In genomic region chr11:98479026-98479939, GRCm38 (mm10) we compare ENCODE assay signal across 17 mouse cellular contexts. TPM values are rescaled to one million over a fixed set of nuclear protein-coding genes. Genes with fewer than 3 reads are reported as not detected.
DNase-seq lines count a peak whose midpoint lies in the region; ATAC-seq and TF ChIP-seq lines count a peak whose summit lies in the region.
"Had no signal": no experiment of that assay in that cellular context is flagged by ENCODE, and none has a peak within 500 bp of the region (broad histone marks: within the 10 kb centered on the region; RNA-seq: fewer than 3 reads in every experiment).

No protein-coding gene starts in this region.

- dilution Hi-C loops in CH12.LX (cut with MboI; ENCODE audit: extremely low pct_ligation_motif_present, extremely low pct_unique_long_range_greater_than_20kb, low sequenced_read_pairs): no loop called here

- no peak overlapping the region for H3K4me3 ChIP-seq in kidney, embryonic 14.5 days (ENCODE audit: low read length)
- no peak overlapping the region for H3K4me3 ChIP-seq in CH12.LX (replicated peaks in 1 of 3; ENCODE audit: low read depth in 2 of 3, low read length in 2 of 3, poor library complexity in 1 of 3)
- H3K4me3 ChIP-seq: heart, embryonic 15.5 days; midbrain, embryonic 15.5 days had no signal

- DNase-seq in kidney, adult 9 months: peak; percentile 50
- DNase-seq in A20 (ENCODE audit: low read depth, low spot score) (peak; percentile 86), CH12.LX (ENCODE audit: extremely low read depth) (no peak)
- DNase-seq in natural killer cell, adult 2 months (ENCODE audit: low spot score in 2 of 2): peak; percentile 38 to 61
- no peak for DNase-seq in left cerebral cortex, postnatal 10 days (ENCODE audit: extremely low spot score in 1 of 2, low spot score in 2 of 2)
- no peak for DNase-seq in right cerebral cortex, postnatal 4 days
- DNase-seq: adrenal gland, postnatal 10 days; cerebellum, adult 18-20 months; heart, adult 18-20 months; layer of hippocampus, postnatal 36 days; lung, embryonic 14.5 days; lung, postnatal 4 days had no signal

- no peaks in the 10 kb centered on the region for H3K27me3 ChIP-seq in kidney, embryonic 14.5 days (ENCODE audit: control insufficient read depth, insufficient read depth, low read length)
- no peaks in the 10 kb centered on the region for H3K27me3 ChIP-seq in CH12.LX (replicated peaks)
- H3K27me3 ChIP-seq: heart, embryonic 15.5 days; midbrain, embryonic 15.5 days had no signal

- no peak; the same call in none of the 2 replicates for TF ChIP-seq RAD21 in CH12.LX (IDR thresholded peaks at IDR 0.05; ENCODE audit: low read depth, low read length)

- H3K79me2 ChIP-seq in CH12.LX (replicated peaks; ENCODE audit: control insufficient read depth, extremely low read depth, insufficient read depth, poor library complexity, severe bottlenecking): peaks cover 19% of the 10 kb centered on the region

- no peak overlapping the region for H3K27ac ChIP-seq in kidney, embryonic 14.5 days (ENCODE audit: low read depth, low read length)
- peak overlapping the region; percentile 86 for H3K27ac ChIP-seq in CH12.LX (ENCODE audit: insufficient read depth, low read depth)
- H3K27ac ChIP-seq: heart, embryonic 15.5 days; midbrain, embryonic 15.5 days had no signal

- H3K4me2 ChIP-seq in kidney, embryonic 14.5 days (replicated peaks; ENCODE audit: low read depth, low read length): no peak overlapping the region
- H3K4me2 ChIP-seq in CH12.LX (ENCODE audit: insufficient read depth, low read depth, poor library complexity, severe bottlenecking): peak overlapping the region; percentile 54
- H3K4me2 ChIP-seq: heart, embryonic 15.5 days; liver, embryonic 11.5 days; lung, embryonic 14.5 days; midbrain, embryonic 15.5 days had no signal

- WGBS in kidney, embryonic 14.5 days: 80% methylated on average over 13 of the region's 13 CpGs

- no peaks in the 10 kb centered on the region for H3K4me1 ChIP-seq in kidney, embryonic 14.5 days (ENCODE audit: control insufficient read depth, insufficient read depth, low read length)
- H3K4me1 ChIP-seq in CH12.LX (ENCODE audit: control insufficient read depth in 1 of 2, insufficient read depth in 2 of 2): peaks cover 26 to 59% of the 10 kb centered on the region in 2 experiments
- H3K4me1 ChIP-seq: midbrain, embryonic 15.5 days had no signal

- no peak overlapping the region for H3K9ac ChIP-seq in kidney, embryonic 14.5 days (ENCODE audit: low read depth, low read length)
- H3K9ac ChIP-seq in CH12.LX (ENCODE audit: insufficient read depth, low read depth): peak overlapping the region; percentile 10; the same call in 1 of the 2 replicates
- H3K9ac ChIP-seq: heart, embryonic 15.5 days; lung, embryonic 14.5 days; midbrain, embryonic 15.5 days had no signal

- in situ Hi-C loops in CH12.LX (cut with MboI; ENCODE audit: low pct_ligation_motif_present, low pct_unique_long_range_greater_than_20kb, low sequenced_read_pairs): loop anchor here (5.0 kb wide), 1 partner anchor 68 kb away; the partner anchor contains the start of gene Ikzf3

- peak; percentile 62 for TF ChIP-seq POLR2A in CH12.LX (IDR thresholded peaks at IDR 0.05; ENCODE audit: low read depth, low read length)

- H3K9me3 ChIP-seq in kidney, embryonic 14.5 days (ENCODE audit: control insufficient read depth, low read length): no peaks in the 10 kb centered on the region
- H3K9me3 ChIP-seq in CH12.LX (replicated peaks; ENCODE audit: low read length): no peaks in the 10 kb centered on the region
- H3K9me3 ChIP-seq: heart, embryonic 15.5 days; midbrain, embryonic 15.5 days had no signal

- intact Hi-C loops in left cerebral cortex, postnatal 10 days (cut with DNase I): no loop called here

- no peak for ATAC-seq in kidney, embryonic 14.5 days (ENCODE audit: low FRiP score, low TSS enrichment)
- ATAC-seq: midbrain, embryonic 15.5 days had no signal

- TF ChIP-seq CTCF in CH12.LX (conservative IDR thresholded peaks at IDR 0.05 in 1 of 2, IDR thresholded peaks at IDR 0.05 in 1 of 2; ENCODE audit: low read depth in 2 of 2, low read length in 2 of 2): peak in 1 of 2 experiments; percentile 32; a peak in 1 of 4 replicates

- H3K36me3 ChIP-seq in kidney, embryonic 14.5 days (ENCODE audit: control insufficient read depth, insufficient read depth, low read length): no peaks in the 10 kb centered on the region
- peaks cover 13 to 40% of the 10 kb centered on the region in 2 experiments for H3K36me3 ChIP-seq in CH12.LX (replicated peaks in 1 of 2; ENCODE audit: control insufficient read depth in 1 of 2, insufficient read depth in 1 of 2, low read length in 1 of 2)
- H3K36me3 ChIP-seq: heart, embryonic 15.5 days; midbrain, embryonic 15.5 days had no signal

- TF ChIP-seq EP300 in CH12.LX (IDR thresholded peaks at IDR 0.05; ENCODE audit: low read length): peak; percentile 75; the same call in 1 of the 2 replicates

TF ChIP-seq in CH12.LX, 34 proteins besides CTCF, POLR2A, EP300 and RAD21:
- TF ChIP-seq TBP (conservative IDR thresholded peaks at IDR 0.05; ENCODE audit: low read depth, low read length): peak; percentile 53; the same call in 1 of the 2 replicates
- TF ChIP-seq MAFK (IDR thresholded peaks at IDR 0.05; ENCODE audit: insufficient replicate concordance, low read length): no peak
- TF ChIP-seq POLR2AphosphoS2 (IDR thresholded peaks at IDR 0.05; ENCODE audit: low read depth, low read length): 0 out of 2 replicates have a peak, but pooled peaks have one; percentile 17
- peak; percentile 62 for TF ChIP-seq IRF4 (IDR thresholded peaks at IDR 0.05; ENCODE audit: low read depth, low read length)
- 0 out of 2 replicates have a peak, but pooled peaks have one; percentile 13 for TF ChIP-seq SMC3 (IDR thresholded peaks at IDR 0.05; ENCODE audit: low read depth, low read length)
- TF ChIP-seq JUND (conservative IDR thresholded peaks at IDR 0.05; ENCODE audit: low read depth, low read length): 0 out of 2 replicates have a peak, but pooled peaks have one; percentile 2
- no peak for TF ChIP-seq MAZ (IDR thresholded peaks at IDR 0.05; ENCODE audit: low read depth, low read length)
- TF ChIP-seq NELFE (IDR thresholded peaks at IDR 0.05; ENCODE audit: low read depth, low read length): no peak
- no peak for TF ChIP-seq ZKSCAN1 (IDR thresholded peaks at IDR 0.05; ENCODE audit: borderline replicate concordance, low read depth, low read length)
- TF ChIP-seq ETS1 (conservative IDR thresholded peaks at IDR 0.05; ENCODE audit: low read depth, low read length): no peak; the same call in none of the 2 replicates
- no peak for TF ChIP-seq E2F4 (IDR thresholded peaks at IDR 0.05; ENCODE audit: insufficient replicate concordance, low read depth, low read length)
- TF ChIP-seq ELF1 (IDR thresholded peaks at IDR 0.05; ENCODE audit: low read depth, low read length): peak; percentile 50; the same call in 1 of the 2 replicates
- TF ChIP-seq GABPA (IDR thresholded peaks at IDR 0.05; ENCODE audit: insufficient replicate concordance, low read depth, low read length): no peak
- peak; percentile 87 for TF ChIP-seq BHLHE40 (IDR thresholded peaks at IDR 0.05; ENCODE audit: low read depth, low read length)
- TF ChIP-seq TCF12 (IDR thresholded peaks at IDR 0.05; ENCODE audit: low read depth, low read length): 0 out of 2 replicates have a peak, but pooled peaks have one; percentile 46
- TF ChIP-seq ZC3H11A (IDR thresholded peaks at IDR 0.05; ENCODE audit: low read depth, low read length): no peak
- TF ChIP-seq RCOR1 (conservative IDR thresholded peaks at IDR 0.05; ENCODE audit: low read depth, low read length): no peak; the same call in 1 of the 2 replicates
- no peak; the same call in 1 of the 2 replicates for TF ChIP-seq HCFC1 (IDR thresholded peaks at IDR 0.05; ENCODE audit: low read depth, low read length)
- TF ChIP-seq USF2 (conservative IDR thresholded peaks at IDR 0.05; ENCODE audit: low read depth, low read length): peak; percentile 95
- no peak for TF ChIP-seq KAT2A (IDR thresholded peaks at IDR 0.05; ENCODE audit: insufficient replicate concordance, low read length)
- no peak for TF ChIP-seq JUN (IDR thresholded peaks at IDR 0.05; ENCODE audit: insufficient read depth, low read depth, low read length)
- no peak for TF ChIP-seq NRF1 (IDR thresholded peaks at IDR 0.05; ENCODE audit: low read depth, low read length)
- TF ChIP-seq ZMIZ1 (IDR thresholded peaks at IDR 0.05; ENCODE audit: low read depth, low read length): no peak
- TF ChIP-seq ZNF384 (IDR thresholded peaks at IDR 0.05; ENCODE audit: low read depth, low read length): peak; percentile 99
- peak; percentile 72; the same call in 1 of the 2 replicates for TF ChIP-seq MEF2A (IDR thresholded peaks at IDR 0.05; ENCODE audit: borderline replicate concordance, low read depth, low read length)
- TF ChIP-seq MAX (IDR thresholded peaks at IDR 0.05; ENCODE audit: low read length): peak; percentile 99
- no peak for TF ChIP-seq PAX5 (IDR thresholded peaks at IDR 0.05; ENCODE audit: low read length)
- no peak for TF ChIP-seq UBTF (IDR thresholded peaks at IDR 0.05; ENCODE audit: low read depth, low read length)
- TF ChIP-seq MYC (IDR thresholded peaks at IDR 0.05; ENCODE audit: low read depth, low read length): peak; percentile 97
- TF ChIP-seq CHD2 (IDR thresholded peaks at IDR 0.05; ENCODE audit: low read length): no peak
- peak; percentile 73 for TF ChIP-seq SIN3A (IDR thresholded peaks at IDR 0.05; ENCODE audit: low read length)
- peak; percentile 92 for TF ChIP-seq USF1 (IDR thresholded peaks at IDR 0.05; ENCODE audit: low read depth, low read length)
- TF ChIP-seq MXI1 (IDR thresholded peaks at IDR 0.05; ENCODE audit: low read depth, low read length): peak; percentile 86
- TF ChIP-seq CHD1 (IDR thresholded peaks at IDR 0.05; ENCODE audit: low read depth, low read length): 0 out of 2 replicates have a peak, but pooled peaks have one; percentile 16

RNA-seq across cellular contexts. Expression of gene Grb7, which starts 33.1 kb away (rescaled TPM):
- 52.3 and 66.8 TPM in 2 replicates for polyA plus RNA-seq in kidney, embryonic 14.5 days (2014; fragmentation: Nextera tagmentation; extraction: Ambion mirVana)
- total RNA-seq in CH12.LX (2012; rRNA removed): 8.0 and 13.3 TPM in 2 replicates
- total RNA-seq in CH12.LX (2014; rRNA removed): 3.0 and 4.5 TPM in 2 replicates
- polyA plus RNA-seq in CH12.LX (2012; ENCODE audit: insufficient read length, low read depth): 9.9 and 11.5 TPM in 2 replicates
- total RNA-seq in left cerebral cortex, postnatal 10 days (2021): 1 to 10 TPM; 2.1 to 2.6 TPM
- total RNA-seq: hematopoietic stem cell, adult 5-6 weeks had no signal

RNA-seq across cellular contexts. Expression of gene Mien1, which starts 40.5 kb away (rescaled TPM):
- 83.8 and 101 TPM in 2 replicates for polyA plus RNA-seq in kidney, embryonic 14.5 days (2014; fragmentation: Nextera tagmentation; extraction: Ambion mirVana)
- total RNA-seq in CH12.LX (2012; rRNA removed) (129 and 136 TPM in 2 replicates), CH12.LX (2014; rRNA removed) (80.3 and 84.7 TPM in 2 replicates)
- 94.6 and 109 TPM in 2 replicates for polyA plus RNA-seq in CH12.LX (2012; ENCODE audit: insufficient read length, low read depth)
- total RNA-seq in left cerebral cortex, postnatal 10 days (2021): 100 to 1,000 TPM; 104 to 117 TPM

Comparison
In these comparisons a context has a peak if more than half of its experiments do, and no peak if none do; other contexts are left out.
1. DNase-seq: peak in kidney, adult 9 months (single experiment), A20 (single experiment) and natural killer cell, adult 2 months (2 of 2); none in CH12.LX (single experiment), left cerebral cortex, postnatal 10 days (0 of 2) and right cerebral cortex, postnatal 4 days (single experiment).